22 mouse cellular contexts compared by ENCODE assay signal in genomic region chr3:82619371-82619770, GRCm38 (mm10).
DNase-seq lines count a peak whose midpoint lies in the region; ATAC-seq and TF ChIP-seq lines count a peak whose summit lies in the region.
"Had no signal": no experiment of that assay in that cellular context is flagged by ENCODE, and none has a peak within 500 bp of the region (broad histone marks: within the 10 kb centered on the region; RNA-seq: fewer than 3 reads in every experiment).

No protein-coding gene starts in this region.

- peak; percentile 2 to 7 for DNase-seq in cerebellum, adult 18-20 months
- DNase-seq in midbrain, postnatal 0 days (ENCODE audit: low spot score) = peak; percentile 5
- peak; percentile 38 to 62 for DNase-seq in cerebellum, postnatal 14 days
- no peak for DNase-seq in thymus, adult 18-20 months
- DNase-seq: adrenal gland, postnatal 10 days; adrenal gland, postnatal 36 days; B cell, adult 2 months; forebrain, postnatal 0 days; gastrocnemius, adult 2 months; gastrocnemius, postnatal 14 days; heart, adult 11 months; kidney, adult 11 months had no signal

- H3K4me2 ChIP-seq in midbrain, postnatal 0 days (ENCODE audit: low read depth, low read length, poor library complexity, severe bottlenecking) = no peak overlapping the region
- no peak overlapping the region for H3K4me2 ChIP-seq in midbrain, embryonic 15.5 days
- H3K4me2 ChIP-seq: embryonic facial prominence, embryonic 12.5 days; embryonic facial prominence, embryonic 15.5 days; heart, embryonic 11.5 days; hindbrain, embryonic 12.5 days; hindbrain, embryonic 15.5 days had no signal

- no peaks in the 10 kb centered on the region for H3K27me3 ChIP-seq in midbrain, postnatal 0 days (ENCODE audit: insufficient read depth, low read length)
- H3K27me3 ChIP-seq in midbrain, embryonic 15.5 days (replicated peaks) = no peaks in the 10 kb centered on the region
- H3K27me3 ChIP-seq: CH12.LX; embryonic facial prominence, embryonic 12.5 days; embryonic facial prominence, embryonic 15.5 days; hindbrain, embryonic 12.5 days; hindbrain, embryonic 15.5 days; Patski had no signal

- no peaks in the 10 kb centered on the region for H3K36me3 ChIP-seq in midbrain, postnatal 0 days (ENCODE audit: insufficient read depth, low read length)
- no peaks in the 10 kb centered on the region for H3K36me3 ChIP-seq in midbrain, embryonic 15.5 days (replicated peaks)
- H3K36me3 ChIP-seq: embryonic facial prominence, embryonic 12.5 days; embryonic facial prominence, embryonic 15.5 days; G1E; hindbrain, embryonic 12.5 days; hindbrain, embryonic 15.5 days had no signal

- 69% methylated on average over 5 of the region's 5 CpGs for WGBS in midbrain, postnatal 0 days
- WGBS in midbrain, embryonic 15.5 days = 73% methylated on average over 5 of the region's 5 CpGs

- no peaks in the 10 kb centered on the region for H3K4me1 ChIP-seq in midbrain, postnatal 0 days (ENCODE audit: insufficient read depth, low read length)
- no peaks in the 10 kb centered on the region for H3K4me1 ChIP-seq in midbrain, embryonic 15.5 days
- H3K4me1 ChIP-seq: embryonic facial prominence, embryonic 15.5 days; hindbrain, embryonic 12.5 days; hindbrain, embryonic 15.5 days had no signal

- no peak for TF ChIP-seq CTCF in midbrain, postnatal 0 days (IDR thresholded peaks at IDR 0.05)

- ATAC-seq in cerebellum, adult (ENCODE audit: insufficient number of reproducible peaks, low FRiP score, low TSS enrichment) = no peak
- no peak for ATAC-seq in midbrain, postnatal 0 days (ENCODE audit: low FRiP score)
- ATAC-seq in midbrain, embryonic 15.5 days (replicated peaks) = no peak
- ATAC-seq: forebrain, postnatal 0 days; Patski had no signal

- H3K9ac ChIP-seq in midbrain, postnatal 0 days (replicated peaks; ENCODE audit: low read length, poor library complexity, severe bottlenecking) = no peak overlapping the region
- no peak overlapping the region for H3K9ac ChIP-seq in midbrain, embryonic 15.5 days
- H3K9ac ChIP-seq: embryonic facial prominence, embryonic 12.5 days; embryonic facial prominence, embryonic 15.5 days; forebrain, postnatal 0 days; hindbrain, embryonic 12.5 days; hindbrain, embryonic 15.5 days had no signal

- no peaks in the 10 kb centered on the region for H3K9me3 ChIP-seq in midbrain, postnatal 0 days (ENCODE audit: low read length)
- no peaks in the 10 kb centered on the region for H3K9me3 ChIP-seq in midbrain, embryonic 15.5 days
- H3K9me3 ChIP-seq: embryonic facial prominence, embryonic 12.5 days; embryonic facial prominence, embryonic 15.5 days; G1E; hindbrain, embryonic 12.5 days; hindbrain, embryonic 15.5 days had no signal

- no peak overlapping the region for H3K4me3 ChIP-seq in midbrain, postnatal 0 days (ENCODE audit: low read depth, low read length)
- H3K4me3 ChIP-seq in midbrain, embryonic 15.5 days = no peak overlapping the region
- H3K4me3 ChIP-seq: embryonic facial prominence, embryonic 12.5 days; embryonic facial prominence, embryonic 15.5 days; gastrocnemius, adult 2 months; hindbrain, embryonic 12.5 days; hindbrain, embryonic 15.5 days had no signal

- no peak overlapping the region for H3K27ac ChIP-seq in midbrain, postnatal 0 days (ENCODE audit: low read depth, low read length)
- H3K27ac ChIP-seq in midbrain, embryonic 15.5 days = no peak overlapping the region
- H3K27ac ChIP-seq: embryonic facial prominence, embryonic 12.5 days; embryonic facial prominence, embryonic 15.5 days; gastrocnemius, adult 2 months; hindbrain, embryonic 12.5 days; hindbrain, embryonic 15.5 days had no signal

Comparison
In these comparisons a context has a peak if more than half of its experiments do, and no peak if none do; other contexts are left out.
1. DNase-seq: peak in cerebellum, adult 18-20 months (2 of 2), midbrain, postnatal 0 days (single experiment) and cerebellum, postnatal 14 days (2 of 2); none in thymus, adult 18-20 months (0 of 2).